In the genomic region with DNA sequence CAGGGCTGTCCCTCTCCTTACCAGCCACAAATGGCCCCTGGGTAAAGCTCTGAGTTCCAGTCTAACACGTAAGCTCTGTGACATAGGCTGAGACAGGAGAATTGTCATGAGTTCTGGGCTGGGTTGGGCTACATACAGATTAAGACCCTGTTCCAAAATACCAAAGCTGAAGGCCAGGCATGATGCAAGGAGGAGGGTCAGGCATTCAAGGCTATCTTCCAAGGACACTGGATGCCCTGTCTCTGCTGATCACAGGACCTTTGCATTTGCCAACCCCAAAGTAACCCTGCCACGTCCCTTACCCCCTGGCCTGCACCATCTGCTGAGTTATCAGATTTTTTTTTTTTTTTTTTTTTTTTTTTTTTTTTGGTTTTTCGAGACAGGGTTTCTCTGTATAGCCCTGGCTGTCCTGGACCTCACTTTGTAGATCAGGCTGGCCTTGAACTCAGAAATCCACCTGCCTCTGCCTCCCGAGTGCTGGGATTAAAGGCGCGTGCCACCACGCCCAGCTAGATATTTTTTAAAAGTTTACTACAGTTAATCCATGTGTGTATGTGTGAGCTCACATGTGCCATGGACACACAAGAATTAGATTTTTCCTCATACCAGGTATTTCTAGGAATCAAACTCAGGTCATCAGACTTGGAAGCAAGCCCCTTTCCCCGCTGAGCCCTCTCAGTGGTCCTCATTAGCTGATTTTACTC, we compare ENCODE assay signal across 21 mouse cellular contexts. TPM values are rescaled to one million over a fixed set of nuclear protein-coding genes. Genes with fewer than 3 reads are reported as not detected.
DNase-seq lines count a peak whose midpoint lies in the region; ATAC-seq and TF ChIP-seq lines count a peak whose summit lies in the region.
"Had no signal": no experiment of that assay in that cellular context is flagged by ENCODE, and none has a peak within 500 bp of the region (broad histone marks: within the 10 kb centered on the region; RNA-seq: fewer than 3 reads in every experiment).

No protein-coding gene starts in this region.

- no peaks in the 10 kb centered on the region for H3K9me3 ChIP-seq in hindbrain, embryonic 13.5 days
- H3K9me3 ChIP-seq in hindbrain, embryonic 11.5 days (ENCODE audit: control insufficient read depth, low read length): no peaks in the 10 kb centered on the region
- no peaks in the 10 kb centered on the region for H3K9me3 ChIP-seq in liver, embryonic 13.5 days (replicated peaks)
- H3K9me3 ChIP-seq in liver, embryonic 12.5 days (replicated peaks): no peaks in the 10 kb centered on the region
- H3K9me3 ChIP-seq: embryonic facial prominence, embryonic 12.5 days; heart, embryonic 10.5 days; hindbrain, embryonic 12.5 days had no signal

- no peak for TF ChIP-seq POLR2A in spleen, adult 2 months (IDR thresholded peaks at IDR 0.05; ENCODE audit: low read depth, low read length)

- no peak for DNase-seq in hindbrain, embryonic 11.5 days (ENCODE audit: low spot score)
- DNase-seq in liver, embryonic 13.5 days: no peak
- DNase-seq in spleen, adult 2 months (ENCODE audit: low read depth in 1 of 2, low spot score in 2 of 2): no peak
- DNase-seq in spleen, adult 12 weeks (ENCODE audit: low spot score): no peak
- DNase-seq: cerebellum, adult 11 months; cerebellum, adult 9-11 months; kidney, adult 8-10 months had no signal

- no peak overlapping the region for H3K27ac ChIP-seq in hindbrain, embryonic 13.5 days
- no peak overlapping the region for H3K27ac ChIP-seq in hindbrain, embryonic 11.5 days (ENCODE audit: low read depth, low read length)
- 0 out of 2 replicates have a peak overlapping the region, but pooled peaks have one; percentile 43 for H3K27ac ChIP-seq in liver, embryonic 13.5 days
- H3K27ac ChIP-seq in liver, embryonic 12.5 days: no peak overlapping the region
- peak overlapping the region; percentile 9; the same call in 1 of the 2 replicates for H3K27ac ChIP-seq in spleen, adult 2 months (ENCODE audit: insufficient read depth, low read length)
- H3K27ac ChIP-seq: embryonic facial prominence, embryonic 12.5 days; hindbrain, embryonic 12.5 days; left cerebral cortex, adult 2 months had no signal

- no peak for TF ChIP-seq CTCF in spleen, adult 2 months (IDR thresholded peaks at IDR 0.05; ENCODE audit: extremely low read depth, insufficient read depth, insufficient read length, insufficient replicate concordance)

- peaks cover 43% of the 10 kb centered on the region for H3K27me3 ChIP-seq in hindbrain, embryonic 13.5 days
- peaks cover 4% of the 10 kb centered on the region; the same call in 1 of the 2 replicates for H3K27me3 ChIP-seq in hindbrain, embryonic 11.5 days (ENCODE audit: control insufficient read depth, insufficient read depth, low read length)
- H3K27me3 ChIP-seq in liver, embryonic 13.5 days: peaks cover 17% of the 10 kb centered on the region
- peaks cover 35% of the 10 kb centered on the region for H3K27me3 ChIP-seq in liver, embryonic 12.5 days (replicated peaks)
- no peaks in the 10 kb centered on the region for H3K27me3 ChIP-seq in spleen, adult 2 months (ENCODE audit: control insufficient read depth, insufficient read depth, low read length)

- WGBS in hindbrain, embryonic 13.5 days: 80% methylated on average over 7 of the region's 8 CpGs
- WGBS in hindbrain, embryonic 11.5 days: 85% methylated on average over 7 of the region's 8 CpGs
- 68% methylated on average over 7 of the region's 8 CpGs for whole genome bisulfite sequencing in liver, embryonic 13.5 days (ENCODE audit: insufficient replicate concordance)
- WGBS in liver, embryonic 12.5 days (ENCODE audit: insufficient replicate concordance): 84% methylated on average over 7 of the region's 8 CpGs
- 74% methylated on average over 8 of the region's 8 CpGs for WGBS in spleen, adult 2 months

- H3K4me3 ChIP-seq in hindbrain, embryonic 13.5 days: no peak overlapping the region
- H3K4me3 ChIP-seq in hindbrain, embryonic 11.5 days (ENCODE audit: low read depth, low read length): no peak overlapping the region
- H3K4me3 ChIP-seq in liver, embryonic 13.5 days (replicated peaks): no peak overlapping the region
- no peak overlapping the region for H3K4me3 ChIP-seq in liver, embryonic 12.5 days
- no peak overlapping the region for H3K4me3 ChIP-seq in spleen, adult 2 months (ENCODE audit: extremely low read depth, insufficient read depth, insufficient read length)
- H3K4me3 ChIP-seq: embryonic facial prominence, embryonic 12.5 days; erythroblast, embryonic 14.5 days; heart, embryonic 10.5 days; hindbrain, embryonic 12.5 days; left cerebral cortex, adult 2 months had no signal

- 0 out of 2 replicates have a peak overlapping the region, but pooled peaks have one; percentile 55 for H3K9ac ChIP-seq in hindbrain, embryonic 13.5 days
- H3K9ac ChIP-seq in hindbrain, embryonic 11.5 days (ENCODE audit: low read depth, low read length): no peak overlapping the region
- H3K9ac ChIP-seq in liver, embryonic 13.5 days: no peak overlapping the region
- H3K9ac ChIP-seq in liver, embryonic 12.5 days: no peak overlapping the region
- H3K9ac ChIP-seq: embryonic facial prominence, embryonic 12.5 days had no signal

- no peak for ATAC-seq in hindbrain, embryonic 13.5 days (ENCODE audit: low FRiP score)
- ATAC-seq in hindbrain, embryonic 11.5 days (ENCODE audit: low FRiP score): no peak
- no peak for ATAC-seq in liver, embryonic 13.5 days (ENCODE audit: low read depth)
- ATAC-seq in liver, embryonic 12.5 days: no peak
- no peak for ATAC-seq in frontal cortex, adult (ENCODE audit: low TSS enrichment)
- ATAC-seq: forebrain, embryonic 14.5 days; inflammation-experienced regulatory T-cells, adult 6 months had no signal

- H3K4me1 ChIP-seq in hindbrain, embryonic 13.5 days (replicated peaks): peaks cover 13% of the 10 kb centered on the region
- H3K4me1 ChIP-seq in hindbrain, embryonic 11.5 days (replicated peaks; ENCODE audit: control insufficient read depth, insufficient read depth, low read length): peaks cover 4% of the 10 kb centered on the region; the same call in 1 of the 2 replicates
- H3K4me1 ChIP-seq in liver, embryonic 13.5 days (replicated peaks): peaks cover 52% of the 10 kb centered on the region
- H3K4me1 ChIP-seq in liver, embryonic 12.5 days: peaks cover 63% of the 10 kb centered on the region
- H3K4me1 ChIP-seq in spleen, adult 2 months (ENCODE audit: control insufficient read depth, insufficient read depth, insufficient read length): peaks cover 14% of the 10 kb centered on the region

- no peak overlapping the region for H3K4me2 ChIP-seq in hindbrain, embryonic 13.5 days
- no peak overlapping the region for H3K4me2 ChIP-seq in hindbrain, embryonic 11.5 days (replicated peaks; ENCODE audit: low read depth, low read length)
- no peak overlapping the region for H3K4me2 ChIP-seq in liver, embryonic 13.5 days
- H3K4me2 ChIP-seq in liver, embryonic 12.5 days: no peak overlapping the region
- H3K4me2 ChIP-seq: embryonic facial prominence, embryonic 12.5 days; hindbrain, embryonic 12.5 days; midbrain, embryonic 11.5 days had no signal

- H3K36me3 ChIP-seq in hindbrain, embryonic 13.5 days: no peaks in the 10 kb centered on the region
- H3K36me3 ChIP-seq in hindbrain, embryonic 11.5 days (ENCODE audit: control insufficient read depth, insufficient read depth, low read length): no peaks in the 10 kb centered on the region
- H3K36me3 ChIP-seq in liver, embryonic 13.5 days: no peaks in the 10 kb centered on the region
- no peaks in the 10 kb centered on the region for H3K36me3 ChIP-seq in liver, embryonic 12.5 days
- H3K36me3 ChIP-seq in spleen, adult 2 months (ENCODE audit: control insufficient read depth, insufficient read depth, low read length): no peaks in the 10 kb centered on the region
- H3K36me3 ChIP-seq: embryonic facial prominence, embryonic 12.5 days; heart, embryonic 10.5 days; hindbrain, embryonic 12.5 days had no signal

RNA-seq across cellular contexts. Expression of a gene that starts 10.3 kb away (rescaled TPM):
- polyA plus RNA-seq in hindbrain, embryonic 13.5 days (2015; fragmentation: Nextera tagmentation; extraction: Ambion mirVana): 60.9 and 62.5 TPM in 2 replicates
- 110 and 130 TPM in 2 replicates for polyA plus RNA-seq in hindbrain, embryonic 11.5 days (2014; fragmentation: Nextera tagmentation; extraction: Ambion mirVana)
- 55.2 and 56.2 TPM in 2 replicates for polyA plus RNA-seq in liver, embryonic 13.5 days (2015; fragmentation: Nextera tagmentation; extraction: Ambion mirVana)
- 110 and 115 TPM in 2 replicates for polyA plus RNA-seq in liver, embryonic 12.5 days (2016; fragmentation: Nextera tagmentation; extraction: Ambion mirVana)
- polyA plus RNA-seq in spleen, adult 2 months (2012; rRNA removed): 173 and 240 TPM in 2 replicates

RNA-seq across cellular contexts. Expression of a gene that starts 37.1 kb away (rescaled TPM):
- 575 and 577 TPM in 2 replicates for polyA plus RNA-seq in hindbrain, embryonic 13.5 days (2015; fragmentation: Nextera tagmentation; extraction: Ambion mirVana)
- polyA plus RNA-seq in hindbrain, embryonic 11.5 days (2014; fragmentation: Nextera tagmentation; extraction: Ambion mirVana): 466 and 480 TPM in 2 replicates
- polyA plus RNA-seq in liver, embryonic 13.5 days (2015; fragmentation: Nextera tagmentation; extraction: Ambion mirVana): 474 and 603 TPM in 2 replicates
- polyA plus RNA-seq in liver, embryonic 12.5 days (2016; fragmentation: Nextera tagmentation; extraction: Ambion mirVana): 594 and 628 TPM in 2 replicates
- 399 and 753 TPM in 2 replicates for polyA plus RNA-seq in spleen, adult 2 months (2012; rRNA removed)

RNA-seq across cellular contexts. Expression of a gene that starts 44.4 kb away (rescaled TPM):
- polyA plus RNA-seq in hindbrain, embryonic 13.5 days (2015; fragmentation: Nextera tagmentation; extraction: Ambion mirVana): 230 TPM in 2 replicates
- 227 and 240 TPM in 2 replicates for polyA plus RNA-seq in hindbrain, embryonic 11.5 days (2014; fragmentation: Nextera tagmentation; extraction: Ambion mirVana)
- polyA plus RNA-seq in liver, embryonic 13.5 days (2015; fragmentation: Nextera tagmentation; extraction: Ambion mirVana): 81.2 and 87.4 TPM in 2 replicates
- 134 and 140 TPM in 2 replicates for polyA plus RNA-seq in liver, embryonic 12.5 days (2016; fragmentation: Nextera tagmentation; extraction: Ambion mirVana)
- polyA plus RNA-seq in spleen, adult 2 months (2012; rRNA removed): 110 and 124 TPM in 2 replicates

RNA-seq across cellular contexts. Expression of a gene that starts 50.9 kb away (rescaled TPM):
- 2.1 and 2.5 TPM in 2 replicates for polyA plus RNA-seq in hindbrain, embryonic 13.5 days (2015; fragmentation: Nextera tagmentation; extraction: Ambion mirVana)
- 2.1 and 3.5 TPM in 2 replicates for polyA plus RNA-seq in hindbrain, embryonic 11.5 days (2014; fragmentation: Nextera tagmentation; extraction: Ambion mirVana)
- 0.02 TPM in 1 of 2 replicates, not detected in the other for polyA plus RNA-seq in liver, embryonic 13.5 days (2015; fragmentation: Nextera tagmentation; extraction: Ambion mirVana)
- polyA plus RNA-seq in liver, embryonic 12.5 days (2016; fragmentation: Nextera tagmentation; extraction: Ambion mirVana): 0.29 and 0.33 TPM in 2 replicates
- polyA plus RNA-seq in spleen, adult 2 months (2012; rRNA removed): not detected in 2 replicates
- polyA plus RNA-seq: C2C12; erythroblast, embryonic 14.5 days; heart, postnatal 0 days; inflammation-experienced regulatory T-cells, adult 6 months; urinary bladder, adult 2 months had no signal

RNA-seq across cellular contexts. Expression of a gene that starts 56.3 kb away (rescaled TPM):
- 14.8 and 16.5 TPM in 2 replicates for polyA plus RNA-seq in hindbrain, embryonic 13.5 days (2015; fragmentation: Nextera tagmentation; extraction: Ambion mirVana)
- 13.4 and 14.7 TPM in 2 replicates for polyA plus RNA-seq in hindbrain, embryonic 11.5 days (2014; fragmentation: Nextera tagmentation; extraction: Ambion mirVana)
- 1.0 and 1.1 TPM in 2 replicates for polyA plus RNA-seq in liver, embryonic 13.5 days (2015; fragmentation: Nextera tagmentation; extraction: Ambion mirVana)
- 2.1 TPM in 2 replicates for polyA plus RNA-seq in liver, embryonic 12.5 days (2016; fragmentation: Nextera tagmentation; extraction: Ambion mirVana)
- polyA plus RNA-seq in spleen, adult 2 months (2012; rRNA removed): 13.4 and 22.6 TPM in 2 replicates

Comparison
In these comparisons a context has a peak if more than half of its experiments do, and no peak if none do; other contexts are left out.
1. H3K27ac ChIP-seq: peak in liver, embryonic 13.5 days (single experiment) and spleen, adult 2 months (single experiment); none in hindbrain, embryonic 13.5 days (single experiment), hindbrain, embryonic 11.5 days (single experiment) and liver, embryonic 12.5 days (single experiment).